ENCODE assay signal across 8 mouse cellular contexts in the genomic region with DNA sequence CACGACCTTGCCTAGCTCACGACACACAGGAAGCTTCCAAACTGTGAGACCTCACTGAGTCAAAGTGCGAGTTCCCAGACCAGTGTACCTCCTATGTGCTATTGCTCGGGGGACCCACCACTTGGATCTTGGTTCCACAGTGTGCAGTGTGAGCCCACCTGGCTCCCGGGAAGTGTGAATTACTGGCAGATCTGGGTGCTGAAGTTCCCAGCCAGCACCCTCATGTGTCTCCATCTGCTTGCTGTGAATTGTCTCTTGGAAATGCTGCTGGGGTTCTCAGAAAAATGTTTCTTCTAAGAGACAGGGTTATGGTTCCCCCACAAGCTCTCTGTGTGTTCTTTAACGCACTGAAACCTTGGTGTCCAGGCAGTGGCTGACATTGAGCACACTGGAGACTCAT.
"Had no signal": no experiment of that assay in that cellular context is flagged by ENCODE, and none has a peak within 500 bp of the region (broad histone marks: within the 10 kb centered on the region; RNA-seq: fewer than 3 reads in every experiment).

No protein-coding gene starts in this region.

- DNase-seq: kidney, adult 11 months; kidney, adult 9 months; kidney, postnatal 36 days; lung, embryonic 14.5 days; lung, postnatal 14 days; spleen, adult 18-20 months; thymus, adult 2 months; thymus, postnatal 25 days had no signal
